Mouse (Mus musculus): ENCODE results near the gene St3gal3. TPM values are rescaled to one million over a fixed set of nuclear protein-coding genes. Genes with fewer than 3 reads are reported as not detected.
A peak's percentile ranks its signal among the peaks of the same experiment; 100 is the strongest.

St3gal3 gene
- total RNA-seq (2017), result 5.5 and 7.5 TPM in 2 replicates

DNA sequence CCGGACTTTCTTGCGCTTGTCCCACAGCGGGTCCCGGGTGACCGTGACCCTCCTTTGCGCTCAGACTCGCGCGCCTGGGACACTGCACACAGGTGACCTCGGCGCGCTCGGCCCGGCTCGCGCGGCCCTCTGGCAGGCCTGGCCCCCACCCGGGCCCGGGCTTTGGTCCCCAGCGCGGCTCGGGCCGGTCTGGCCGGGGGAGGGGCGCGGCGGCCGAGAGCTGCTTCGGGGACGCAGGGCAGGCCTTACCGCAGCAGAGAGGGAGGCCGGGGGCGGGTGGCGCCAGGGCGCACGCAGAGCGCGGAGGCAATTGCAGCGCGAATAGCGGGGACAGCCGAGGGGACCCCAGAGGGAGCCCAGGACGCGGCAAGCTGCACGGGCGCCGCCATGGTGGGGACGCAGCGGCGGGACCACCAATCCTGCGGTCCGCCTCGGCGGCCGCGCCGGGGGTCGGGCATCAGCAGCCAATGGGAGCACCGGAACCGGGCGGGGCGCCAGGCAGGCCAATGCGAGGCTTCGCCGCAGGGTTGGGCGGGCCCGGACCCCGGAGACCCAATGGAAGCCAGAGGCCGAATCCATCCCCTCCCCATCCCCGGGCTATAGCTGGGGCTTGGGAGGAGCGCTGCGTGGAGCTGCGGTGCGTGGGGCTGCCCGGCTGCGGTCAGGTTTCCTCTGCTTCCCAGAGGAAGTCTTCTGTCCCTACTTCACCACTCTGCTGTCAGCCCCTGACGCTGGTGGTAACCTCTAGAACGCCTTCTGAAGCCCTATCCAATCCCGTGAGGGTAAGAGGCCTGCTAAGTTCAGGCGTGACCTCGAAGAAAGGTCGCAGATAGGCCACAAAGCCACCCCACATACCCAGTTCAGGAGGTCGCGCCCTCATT is at the start of gene St3gal3:
TSS of gene St3gal3 (minus strand) at position 430 of the 881 bp plus-strand sequence.
- ATAC-seq (ENCODE audit: extremely low read depth, insufficient number of reproducible peaks, low FRiP score, poor library complexity, severe bottlenecking), result peak; percentile 65

DNA sequence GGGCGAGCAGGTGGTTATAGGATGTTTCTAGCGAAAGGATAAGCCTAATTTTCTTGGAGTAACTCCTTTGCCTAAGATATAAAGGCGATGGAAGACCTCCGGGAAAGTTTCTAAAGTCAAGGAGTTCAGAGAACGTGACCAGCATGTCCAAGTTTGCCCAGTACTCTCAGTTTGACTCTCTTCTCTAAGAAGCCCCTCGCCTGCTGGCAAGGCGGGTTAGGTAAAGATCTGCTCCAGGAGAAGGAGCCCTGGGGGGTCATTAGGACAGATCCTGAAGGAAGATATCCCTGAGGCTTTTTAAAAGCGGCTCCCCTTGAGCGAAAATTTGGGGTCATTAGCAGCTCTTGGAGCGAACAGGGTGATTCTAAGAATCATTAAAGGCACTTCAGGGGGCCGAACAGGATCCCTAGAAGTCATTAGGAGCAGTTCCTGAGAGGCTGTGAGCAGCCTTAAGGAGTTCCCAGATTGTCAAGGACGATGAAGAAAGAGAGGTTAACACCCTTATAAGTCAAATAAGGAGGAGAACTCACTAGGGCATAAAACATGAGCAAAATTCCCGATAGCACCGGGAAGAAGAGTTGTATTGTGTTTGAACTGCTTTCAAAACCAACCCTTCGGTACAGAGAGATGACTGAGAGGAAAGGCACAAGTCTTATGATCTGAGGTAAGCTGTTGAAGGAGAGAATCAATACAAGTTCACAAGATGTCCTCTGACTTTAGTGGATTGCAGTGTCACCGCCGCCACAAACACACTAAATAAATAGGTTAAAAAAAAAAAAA is 45.8 kb upstream of the St3gal3 start:
- ATAC-seq (ENCODE audit: extremely low read depth, insufficient number of reproducible peaks, low FRiP score, poor library complexity, severe bottlenecking), result no peak

DNA sequence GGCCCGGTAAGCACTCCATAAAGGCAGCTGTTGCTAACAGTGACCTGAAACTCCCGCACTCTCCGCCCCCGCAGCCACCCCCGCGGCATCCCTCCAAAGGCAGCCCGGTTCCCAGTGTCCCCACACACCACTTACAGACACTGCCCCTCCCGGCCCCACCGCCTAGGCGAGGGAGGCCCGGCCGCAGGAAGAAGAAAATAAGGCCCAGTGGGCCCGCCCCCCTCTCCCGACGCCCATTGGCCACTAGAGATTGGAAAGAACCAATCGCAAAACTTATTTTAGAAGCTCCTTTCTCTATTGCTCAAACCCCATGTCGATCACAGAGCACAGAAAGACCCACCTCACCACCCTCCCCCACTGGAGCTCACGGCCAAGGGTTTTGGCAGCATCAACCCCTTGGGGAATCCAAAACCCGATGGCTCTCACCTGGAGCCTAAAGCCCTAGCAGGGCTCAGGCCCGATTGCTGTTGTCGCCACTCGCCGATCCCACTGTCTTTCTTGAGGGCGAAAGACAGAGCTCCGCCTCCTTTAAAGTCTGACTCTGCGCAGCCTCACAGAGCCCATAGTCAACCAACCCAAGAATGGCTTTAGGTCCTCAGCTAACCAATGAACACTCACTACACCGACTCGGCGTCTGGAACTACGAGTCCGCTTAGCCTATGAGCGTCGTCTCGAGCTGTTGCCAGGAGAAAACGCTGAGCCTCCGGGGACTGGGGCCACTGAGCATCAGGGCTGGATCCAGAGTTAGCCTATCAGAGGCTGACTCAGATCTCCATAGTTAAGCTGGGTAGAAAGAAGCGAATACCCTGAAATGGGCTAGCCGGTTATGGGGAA is 45.0 kb upstream of the St3gal3 start, which contains the start of gene Kdm4a:
TSS of gene Kdm4a (minus strand) at position 577 of the 834 bp plus-strand sequence.
- ATAC-seq (ENCODE audit: extremely low read depth, insufficient number of reproducible peaks, low FRiP score, poor library complexity, severe bottlenecking), result peak; percentile 95

DNA sequence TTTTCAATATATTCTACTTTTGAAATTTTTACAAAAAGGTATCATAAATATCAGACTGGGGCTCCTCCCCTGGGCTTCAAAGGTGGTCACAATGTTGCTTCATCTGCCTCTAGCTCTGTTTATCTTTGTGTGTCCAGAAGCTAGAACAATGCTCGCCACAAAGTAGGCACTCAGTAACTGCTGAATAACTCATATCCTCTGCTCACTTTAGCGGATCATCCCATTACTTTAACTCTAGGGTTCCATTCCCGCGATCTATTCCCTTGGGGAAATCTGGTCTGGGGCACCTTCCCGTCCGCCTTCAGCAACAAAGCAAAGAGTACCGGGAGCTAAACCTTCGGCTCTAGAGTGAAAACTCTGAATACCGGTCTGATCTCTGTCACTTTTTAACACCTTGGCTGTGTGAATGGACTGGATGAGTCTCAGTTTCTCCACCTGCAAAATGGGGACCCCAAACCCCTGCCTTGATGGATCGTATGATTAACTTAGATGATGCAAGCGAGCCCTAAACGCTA is 44.3 kb upstream of the St3gal3 start:
- no peak for ATAC-seq (ENCODE audit: extremely low read depth, insufficient number of reproducible peaks, low FRiP score, poor library complexity, severe bottlenecking)

DNA sequence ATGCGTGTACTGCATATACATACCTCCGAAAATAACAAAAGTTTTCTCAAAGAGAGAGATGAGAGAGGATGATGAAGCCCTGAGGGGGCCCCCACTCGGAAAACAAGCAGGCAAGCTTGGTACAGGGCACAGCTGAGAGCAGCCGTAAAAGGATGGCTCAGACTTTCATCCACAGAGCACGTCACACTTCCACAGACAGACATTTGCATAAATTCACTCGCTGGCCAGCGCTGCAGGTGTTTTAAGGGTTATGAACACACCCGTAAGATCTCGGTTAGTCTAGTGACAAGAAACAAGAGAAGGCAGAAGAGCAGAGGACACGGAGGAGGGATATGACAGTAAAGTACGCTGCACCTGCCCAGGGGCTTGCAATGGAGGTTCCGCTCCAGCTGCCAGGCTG is 37.7 kb upstream of the St3gal3 start:
- ATAC-seq (ENCODE audit: extremely low read depth, insufficient number of reproducible peaks, low FRiP score, poor library complexity, severe bottlenecking), result peak; percentile 55; the same call in 1 of the 2 replicates

DNA sequence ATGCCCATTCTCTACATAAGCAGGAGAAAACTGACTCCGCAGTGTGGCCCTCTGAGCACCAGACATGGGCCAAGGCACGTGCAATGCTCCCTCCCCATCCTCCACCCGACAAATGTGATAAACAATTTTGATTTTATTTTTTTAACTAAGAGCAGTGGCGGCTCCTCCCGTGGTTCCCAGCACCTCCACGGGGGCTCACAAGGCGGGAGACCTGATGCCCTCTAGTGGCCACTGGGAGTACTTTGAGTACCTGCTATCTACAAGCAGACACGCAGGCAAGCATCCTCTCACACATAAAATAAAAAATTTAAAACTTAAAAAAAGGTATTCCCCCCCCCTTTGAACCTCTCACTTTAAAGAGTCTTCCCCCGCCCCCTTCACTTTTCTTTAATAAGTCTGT is 36.3 kb upstream of the St3gal3 start:
- ATAC-seq (ENCODE audit: extremely low read depth, insufficient number of reproducible peaks, low FRiP score, poor library complexity, severe bottlenecking), result no peak

DNA sequence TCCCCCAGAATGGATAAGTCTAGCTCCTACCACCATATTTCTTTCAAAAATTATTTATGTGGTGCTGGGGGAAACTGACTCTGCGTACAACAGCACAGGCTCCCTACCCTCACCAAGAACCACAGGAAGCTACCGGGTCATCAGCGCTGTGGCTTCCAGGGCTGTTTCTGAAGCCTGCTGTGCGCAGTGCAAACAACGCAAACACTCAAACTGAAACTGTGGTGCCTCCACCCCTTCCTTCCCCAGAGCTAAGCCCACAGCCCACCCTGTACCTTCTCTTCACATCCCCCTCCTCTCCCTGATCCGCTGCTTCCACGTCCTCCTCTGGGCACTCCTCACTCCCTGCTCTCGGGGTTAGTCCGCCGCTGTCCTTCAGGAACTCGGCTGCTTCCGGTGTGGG is 27.4 kb upstream of the St3gal3 start:
- no peak for ATAC-seq (ENCODE audit: extremely low read depth, insufficient number of reproducible peaks, low FRiP score, poor library complexity, severe bottlenecking)

DNA sequence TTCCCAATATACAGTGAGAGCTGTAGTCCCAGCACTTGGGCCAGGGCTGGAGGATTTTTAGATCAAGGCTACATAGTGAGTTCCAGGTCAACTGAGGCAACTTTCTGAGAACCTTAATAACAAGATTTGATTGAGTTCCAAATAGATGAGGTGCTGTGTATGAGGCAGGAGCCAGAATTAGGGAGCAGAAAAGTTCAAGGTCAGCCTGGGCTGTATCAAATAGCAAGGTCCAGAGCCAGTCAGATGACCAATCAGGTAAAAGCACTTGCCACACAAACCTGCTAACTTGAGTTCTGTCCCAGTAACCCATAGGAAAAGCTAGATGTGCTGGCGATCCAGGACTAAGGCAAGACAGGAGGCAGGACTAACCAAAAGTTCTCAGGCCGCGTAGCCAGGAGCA is 23.0 kb upstream of the St3gal3 start:
- no peak for ATAC-seq (ENCODE audit: extremely low read depth, insufficient number of reproducible peaks, low FRiP score, poor library complexity, severe bottlenecking)

DNA sequence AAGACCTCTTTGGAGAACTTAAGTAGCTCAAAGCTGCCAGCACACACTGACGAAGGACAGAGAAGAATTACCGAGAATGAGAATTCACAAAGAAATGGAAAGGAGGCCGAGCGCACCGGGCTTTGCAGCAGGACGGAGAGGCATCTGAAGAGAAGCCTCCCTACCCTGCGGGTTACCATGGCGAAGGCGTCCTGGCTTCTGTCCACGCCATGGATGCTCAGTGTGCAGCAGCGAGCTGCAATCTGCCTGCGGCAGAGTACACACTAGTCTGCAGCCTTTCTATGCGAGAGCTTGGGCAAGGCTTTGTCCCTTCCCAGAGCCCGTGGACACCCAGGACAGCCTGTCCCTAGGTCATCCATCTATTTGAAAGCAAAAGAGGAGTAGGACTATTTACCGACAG is 21.8 kb upstream of the St3gal3 start:
- ATAC-seq (ENCODE audit: extremely low read depth, insufficient number of reproducible peaks, low FRiP score, poor library complexity, severe bottlenecking), result no peak

DNA sequence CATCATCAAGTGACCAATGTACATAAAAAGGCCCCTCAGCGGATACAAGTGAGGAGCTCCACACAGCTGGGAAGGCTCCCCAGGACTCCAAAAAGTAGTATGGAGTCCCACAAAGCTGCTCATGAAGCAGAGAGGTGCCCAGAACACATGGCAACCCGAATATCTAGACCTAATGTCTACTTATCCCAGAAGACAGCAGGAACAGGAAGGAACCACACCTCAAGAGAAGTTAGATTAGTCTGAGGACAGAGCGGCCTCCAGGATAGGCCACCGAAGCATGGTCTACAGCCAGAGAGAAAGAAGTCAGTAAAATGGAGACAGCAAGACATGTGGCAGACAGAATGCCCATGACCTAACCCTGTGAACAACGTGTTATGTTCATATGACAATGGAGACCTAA is 20.2 kb upstream of the St3gal3 start:
- ATAC-seq (ENCODE audit: extremely low read depth, insufficient number of reproducible peaks, low FRiP score, poor library complexity, severe bottlenecking), result no peak

DNA sequence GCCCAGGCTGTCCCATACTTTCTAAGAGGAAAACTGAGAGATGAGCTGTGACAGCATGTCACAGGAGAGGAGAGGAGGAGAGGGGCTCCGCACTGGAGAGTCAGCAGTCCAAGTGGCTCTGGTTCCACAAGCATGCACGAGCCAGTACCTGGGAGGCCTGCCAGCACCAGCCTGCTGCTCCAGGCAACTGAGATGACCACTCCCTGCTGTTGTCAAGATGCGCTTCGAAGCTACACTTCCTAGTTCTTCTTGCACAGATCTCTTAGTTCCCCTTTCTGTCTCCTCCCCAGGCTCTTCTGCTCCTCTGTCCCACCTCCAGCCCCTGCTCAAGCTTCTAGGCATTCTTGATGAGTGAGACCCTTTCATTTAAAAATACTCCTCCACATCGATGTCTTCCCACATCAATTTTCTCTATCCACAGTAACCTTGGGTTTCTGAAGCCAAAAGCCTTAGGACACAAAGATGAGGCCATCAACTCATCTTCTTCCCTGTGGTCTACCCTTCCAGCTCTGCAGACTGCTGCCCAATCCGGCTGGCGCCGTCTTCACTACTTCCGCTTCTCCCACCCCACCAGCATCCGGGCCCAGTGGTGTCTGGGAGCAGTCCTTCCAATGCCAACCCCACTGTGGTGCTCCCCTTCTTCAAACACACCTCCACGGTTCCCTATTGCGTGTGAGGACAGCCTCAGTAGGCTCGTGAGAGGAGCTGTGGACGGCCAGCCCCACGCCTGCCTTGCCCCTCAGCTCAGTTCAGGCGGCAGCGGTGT is 17.5 kb upstream of the St3gal3 start:
- ATAC-seq (ENCODE audit: extremely low read depth, insufficient number of reproducible peaks, low FRiP score, poor library complexity, severe bottlenecking), result peak; percentile 83

DNA sequence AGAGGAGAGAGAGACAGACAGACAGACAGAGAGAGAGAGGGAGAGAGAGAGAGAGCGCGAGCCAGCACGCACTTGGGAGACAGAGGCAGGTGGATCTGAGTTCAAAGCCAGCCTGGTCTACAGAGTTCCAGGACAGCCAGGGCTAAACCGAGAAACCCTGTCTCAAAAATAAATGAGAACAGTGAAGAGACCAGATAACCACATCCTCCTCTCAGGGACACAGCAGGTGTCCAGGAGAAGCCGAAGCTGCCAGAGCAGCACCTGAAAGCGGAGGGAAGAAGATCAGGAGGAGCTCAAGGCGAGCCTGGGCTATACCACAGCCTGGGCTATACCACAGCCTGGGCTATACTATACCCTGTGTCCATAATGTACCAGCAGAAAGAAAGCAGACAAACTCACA is 16.1 kb upstream of the St3gal3 start:
- ATAC-seq (ENCODE audit: extremely low read depth, insufficient number of reproducible peaks, low FRiP score, poor library complexity, severe bottlenecking), result no peak

DNA sequence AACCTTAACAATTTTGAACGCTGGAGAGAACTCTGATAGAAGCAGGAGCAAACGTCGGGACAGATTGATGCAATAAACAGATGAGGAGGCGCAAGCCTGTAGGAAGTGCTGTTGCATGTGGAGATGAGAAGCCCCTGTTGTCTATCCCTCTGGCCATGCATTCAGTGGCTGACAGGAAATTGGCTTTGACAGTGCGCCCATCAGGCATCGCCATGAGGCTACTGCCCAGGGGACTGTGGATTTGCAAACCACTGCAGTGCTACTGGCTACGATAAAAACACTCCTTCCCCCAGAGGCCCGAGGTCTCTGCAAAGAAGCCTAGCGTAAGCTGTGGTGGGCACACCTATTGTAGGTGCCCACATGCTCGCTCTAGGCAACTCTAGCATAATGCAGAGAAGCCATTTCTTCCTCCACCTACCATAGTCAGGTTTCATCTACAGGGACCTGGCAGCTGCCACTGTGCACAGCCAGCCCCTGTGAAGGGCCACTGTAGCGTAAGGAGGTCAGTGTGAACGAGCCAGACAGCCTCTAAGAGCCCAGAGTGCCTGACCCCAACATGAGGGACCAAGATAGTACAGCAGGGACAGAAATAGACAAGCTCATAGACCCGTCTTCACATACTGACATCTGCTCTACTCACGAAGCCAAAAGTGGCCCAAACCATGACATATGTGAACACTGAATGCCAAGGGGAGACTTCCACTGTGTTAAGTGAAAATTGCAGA is 15.4 kb upstream of the St3gal3 start:
- ATAC-seq (ENCODE audit: extremely low read depth, insufficient number of reproducible peaks, low FRiP score, poor library complexity, severe bottlenecking), result no peak

DNA sequence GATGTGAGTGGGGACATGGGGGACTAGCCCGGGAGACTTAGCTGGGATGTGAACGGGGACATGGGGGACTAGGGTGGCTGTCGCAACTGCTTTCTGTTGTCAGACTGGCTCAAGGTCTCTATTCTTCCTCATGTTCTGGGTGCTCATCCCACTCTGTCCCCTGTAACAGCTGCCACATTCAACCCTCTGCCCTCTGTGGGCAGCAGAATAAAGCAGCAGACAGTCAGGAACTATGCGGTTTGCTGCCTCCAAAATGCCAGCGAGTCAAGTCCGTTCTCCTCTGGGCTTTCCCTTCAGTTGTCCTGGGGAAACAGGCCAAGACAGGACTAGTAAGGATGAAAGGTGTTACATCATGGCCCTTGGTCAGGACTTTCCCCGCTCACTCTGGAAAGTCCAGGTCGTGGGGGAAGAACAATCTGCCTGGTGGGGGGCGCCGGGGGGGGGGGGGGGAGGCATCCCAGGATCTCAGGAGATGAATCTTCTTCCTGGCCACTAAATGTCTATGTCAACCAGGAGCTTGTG is 14.4 kb upstream of the St3gal3 start:
- no peak for ATAC-seq (ENCODE audit: extremely low read depth, insufficient number of reproducible peaks, low FRiP score, poor library complexity, severe bottlenecking)

DNA sequence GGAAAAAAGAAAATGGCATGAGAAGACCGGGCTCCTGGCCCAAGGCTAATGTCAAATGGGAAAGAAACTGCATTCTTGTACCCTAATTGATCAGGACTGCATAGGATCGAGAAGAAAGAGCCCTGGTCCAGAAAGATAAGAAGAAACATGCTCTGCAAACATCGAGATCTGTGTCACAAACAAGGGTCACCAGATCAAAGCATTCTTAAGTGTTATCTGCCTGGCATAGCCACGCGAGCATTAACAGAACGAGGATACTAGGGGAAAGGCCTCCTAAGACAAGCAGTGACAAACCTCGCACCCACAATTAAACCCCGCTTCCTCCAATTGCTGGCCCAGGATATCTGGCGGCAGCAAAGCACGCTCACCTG is 13.6 kb upstream of the St3gal3 start:
- no peak for ATAC-seq (ENCODE audit: extremely low read depth, insufficient number of reproducible peaks, low FRiP score, poor library complexity, severe bottlenecking)

DNA sequence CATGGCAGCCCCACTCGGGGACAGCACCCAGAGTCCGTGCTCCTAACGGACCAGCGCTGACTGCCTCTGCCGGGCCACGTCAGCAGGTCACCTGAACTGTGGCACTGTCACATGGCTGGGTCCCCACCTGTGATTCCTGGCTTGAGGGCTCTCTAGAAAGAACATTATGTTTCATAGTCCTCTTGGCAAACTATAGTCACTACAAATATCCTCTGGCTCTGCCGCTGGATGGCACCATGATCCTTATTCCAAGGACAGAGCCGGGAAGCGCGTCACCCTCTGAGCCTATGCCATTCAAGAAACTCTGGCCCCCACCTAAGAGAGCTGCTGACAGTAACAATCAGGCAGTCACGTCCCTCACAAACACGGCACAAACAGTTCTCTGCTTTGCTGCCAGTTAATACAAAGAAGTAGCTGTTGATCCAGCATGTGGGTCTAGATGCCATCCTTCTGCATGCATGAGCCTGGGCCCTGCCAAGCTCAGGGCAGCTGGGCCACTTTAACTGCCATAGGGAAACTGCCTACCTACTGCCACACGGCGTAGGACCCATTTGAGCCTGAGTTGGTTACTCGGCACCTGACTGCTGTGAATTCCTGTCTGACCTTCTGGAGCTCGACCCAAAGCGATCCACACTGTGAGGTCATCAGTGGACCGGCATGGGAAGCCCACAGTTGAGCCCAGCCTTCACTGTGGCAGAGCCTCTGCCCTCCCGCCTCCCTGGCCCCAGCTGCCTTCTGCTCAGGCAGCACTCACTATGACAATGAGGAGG is 13.0 kb upstream of the St3gal3 start:
- ATAC-seq (ENCODE audit: extremely low read depth, insufficient number of reproducible peaks, low FRiP score, poor library complexity, severe bottlenecking), result no peak

DNA sequence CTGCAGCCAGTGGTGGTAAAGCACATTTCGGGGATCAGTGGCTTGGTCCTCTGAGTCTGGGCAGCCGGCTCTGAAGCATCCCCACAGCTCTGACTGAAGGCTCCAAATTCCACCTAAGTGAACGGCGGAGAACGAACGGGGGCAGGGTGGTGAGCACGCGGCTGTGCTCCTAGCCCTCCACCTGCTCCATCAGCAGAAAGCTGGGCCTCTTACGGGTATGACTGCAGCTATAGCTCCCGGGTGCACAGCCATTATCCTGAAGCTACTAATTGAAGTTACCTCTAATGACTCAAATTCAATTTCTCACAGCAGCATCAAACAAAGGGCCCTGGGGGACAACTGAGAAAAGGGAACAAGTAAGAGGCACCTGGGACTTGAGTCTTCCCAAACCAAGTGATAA is 12.4 kb upstream of the St3gal3 start:
- no peak for ATAC-seq (ENCODE audit: extremely low read depth, insufficient number of reproducible peaks, low FRiP score, poor library complexity, severe bottlenecking)

All from neutrophil, adult 5-6 weeks (primary cell).